Mouse (Mus musculus): ENCODE results near the gene Cc2d1a. TPM values are rescaled to one million over a fixed set of nuclear protein-coding genes. Genes with fewer than 3 reads are reported as not detected.

The Cc2d1a gene
- polyA plus RNA-seq, 1 experiment from 2014 or later = 5.4 TPM

MicroRNAs encoded within 50 kb of the gene (microRNA counts, 519-probe panel; counts per million panel counts)
- 114 counts per million for microRNA mmu-miR-181c
- 5,537 counts per million, percentile 65 among the panel's probes with 10 or more counts for microRNA mmu-miR-709

Small RNA genes lying within 50 kb of the gene (microRNA-seq; reads per million reads assigned to microRNA genes)
- gene Gm25110 (not detected), gene Mir181c (2,282 reads per million, percentile 82 among the genes with 10 or more reads in this experiment), gene Mir181d (1,496 reads per million, percentile 79 among the genes with 10 or more reads in this experiment), gene Mir709 (not detected)

Other genes starting within 250 kb of the Cc2d1a start
- gene Adgrl1, start 247.8 kb downstream of the Cc2d1a start, polyA plus RNA-seq (2015; fragmentation: Nextera tagmentation; extraction: Ambion mirVana) = 1.5 and 1.7 TPM in 2 replicates
- 0.18 and 0.22 TPM in 2 replicates for gene Gm10644, start 192.7 kb downstream of the Cc2d1a start, polyA plus RNA-seq (2015; fragmentation: Nextera tagmentation; extraction: Ambion mirVana)
- gene Asf1b, start 192.4 kb downstream of the Cc2d1a start, polyA plus RNA-seq (2015; fragmentation: Nextera tagmentation; extraction: Ambion mirVana) = 114 and 126 TPM in 2 replicates
- gene Prkaca, start 174.9 kb downstream of the Cc2d1a start, polyA plus RNA-seq (2015; fragmentation: Nextera tagmentation; extraction: Ambion mirVana) = 50.5 and 52.3 TPM in 2 replicates
- gene Samd1, start 150.3 kb downstream of the Cc2d1a start, polyA plus RNA-seq (2015; fragmentation: Nextera tagmentation; extraction: Ambion mirVana) = 5.8 and 6.9 TPM in 2 replicates
- gene 1700067K01Rik, start 146.4 kb downstream of the Cc2d1a start, polyA plus RNA-seq (2015; fragmentation: Nextera tagmentation; extraction: Ambion mirVana) = 0.38 and 0.57 TPM in 2 replicates
- gene 2210011C24Rik, start 135.8 kb downstream of the Cc2d1a start, polyA plus RNA-seq (2015; fragmentation: Nextera tagmentation; extraction: Ambion mirVana) = not detected in 2 replicates
- gene Palm3, start 126.5 kb downstream of the Cc2d1a start, polyA plus RNA-seq (2015; fragmentation: Nextera tagmentation; extraction: Ambion mirVana) = 0.06 and 0.27 TPM in 2 replicates
- 0.72 and 1.1 TPM in 2 replicates for gene Il27ra, start 105.3 kb downstream of the Cc2d1a start, polyA plus RNA-seq (2015; fragmentation: Nextera tagmentation; extraction: Ambion mirVana)
- not detected in 2 replicates for gene Rln3, start 102.9 kb downstream of the Cc2d1a start, polyA plus RNA-seq (2015; fragmentation: Nextera tagmentation; extraction: Ambion mirVana)
- 0.12 and 0.14 TPM in 2 replicates for gene Gm10643, start 82.8 kb downstream of the Cc2d1a start, polyA plus RNA-seq (2015; fragmentation: Nextera tagmentation; extraction: Ambion mirVana)
- 2.4 and 2.7 TPM in 2 replicates for gene Rfx1, start 81.1 kb downstream of the Cc2d1a start, polyA plus RNA-seq (2015; fragmentation: Nextera tagmentation; extraction: Ambion mirVana)
- gene Dcaf15, start 43.2 kb downstream of the Cc2d1a start, polyA plus RNA-seq (2015; fragmentation: Nextera tagmentation; extraction: Ambion mirVana) = 3.7 and 4.3 TPM in 2 replicates
- gene Podnl1, start 21.9 kb downstream of the Cc2d1a start, polyA plus RNA-seq (2015; fragmentation: Nextera tagmentation; extraction: Ambion mirVana) = 0.05 TPM in 1 of 2 replicates, not detected in the other
- gene 4930432K21Rik, start 89 bp upstream of the Cc2d1a start, polyA plus RNA-seq (2015; fragmentation: Nextera tagmentation; extraction: Ambion mirVana) = 0.13 and 0.25 TPM in 2 replicates
- gene Nanos3, start 37.3 kb upstream of the Cc2d1a start, polyA plus RNA-seq (2015; fragmentation: Nextera tagmentation; extraction: Ambion mirVana) = 0.28 and 0.34 TPM in 2 replicates
- 2.1 and 2.2 TPM in 2 replicates for gene Zswim4, start 89.1 kb upstream of the Cc2d1a start, polyA plus RNA-seq (2015; fragmentation: Nextera tagmentation; extraction: Ambion mirVana)
- 229 and 245 TPM in 2 replicates for gene D8Ertd738e, start 101.8 kb upstream of the Cc2d1a start, polyA plus RNA-seq (2015; fragmentation: Nextera tagmentation; extraction: Ambion mirVana)
- 41.2 and 48.4 TPM in 2 replicates for gene Mri1, start 109.4 kb upstream of the Cc2d1a start, polyA plus RNA-seq (2015; fragmentation: Nextera tagmentation; extraction: Ambion mirVana)
- 8.8 and 9.1 TPM in 2 replicates for gene Ccdc130, start 122.4 kb upstream of the Cc2d1a start, polyA plus RNA-seq (2015; fragmentation: Nextera tagmentation; extraction: Ambion mirVana)
- 0.51 and 0.74 TPM in 2 replicates for gene Cacna1a, start 240.5 kb upstream of the Cc2d1a start, polyA plus RNA-seq (2015; fragmentation: Nextera tagmentation; extraction: Ambion mirVana)

Measured in liver, embryonic 13.5 days (tissue).